Mouse (Mus musculus): ENCODE results near the gene Kif26a.

DNA sequence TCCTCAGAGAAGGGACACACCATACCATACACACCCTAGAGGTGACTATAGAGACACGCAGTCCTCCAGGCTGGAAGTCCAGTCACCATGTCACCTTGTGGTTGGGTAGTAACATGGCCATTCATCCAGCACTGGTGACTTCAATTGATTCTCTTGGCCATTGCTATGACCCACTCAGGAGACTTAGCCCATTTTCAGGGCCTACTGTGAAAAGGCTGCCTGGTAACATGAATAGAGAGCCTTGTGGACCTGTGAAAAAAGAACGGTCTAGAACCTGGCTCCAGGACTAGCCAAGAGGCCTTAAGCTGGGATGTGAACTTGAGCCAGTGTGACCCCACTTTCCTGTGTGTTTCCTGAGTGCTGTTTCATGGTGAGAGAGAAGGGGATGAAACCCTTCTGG, 80.6 kb downstream of the Kif26a start:
- TF ChIP-seq CTCF (IDR thresholded peaks at IDR 0.05; ENCODE audit: low read depth) (no peak), EP300 (IDR thresholded peaks at IDR 0.05; ENCODE audit: low read depth) (no peak)
